Mouse (Mus musculus) heart, adult 2 months (tissue): Measurements from ENCODE around the gene Aldh1l2.

Source experiments
- CTCF ChIP-seq: fragments of 200-600 bp; IDR thresholded peaks from 2 replicates; pipeline ENCODE4 v1.8.1; 2022; ENCODE audit warnings: antibody characterized with exemption, mild to moderate bottlenecking, moderate library complexity
- POLR2A ChIP-seq: fragments of 200-500 bp; IDR thresholded peaks from 2 replicates; pipeline ENCODE4 v1.6.1; 2011; ENCODE audit warnings: mild to moderate bottlenecking, low read depth, low read length, control low read depth; ENCODE audit not compliant: insufficient read depth

DNA sequence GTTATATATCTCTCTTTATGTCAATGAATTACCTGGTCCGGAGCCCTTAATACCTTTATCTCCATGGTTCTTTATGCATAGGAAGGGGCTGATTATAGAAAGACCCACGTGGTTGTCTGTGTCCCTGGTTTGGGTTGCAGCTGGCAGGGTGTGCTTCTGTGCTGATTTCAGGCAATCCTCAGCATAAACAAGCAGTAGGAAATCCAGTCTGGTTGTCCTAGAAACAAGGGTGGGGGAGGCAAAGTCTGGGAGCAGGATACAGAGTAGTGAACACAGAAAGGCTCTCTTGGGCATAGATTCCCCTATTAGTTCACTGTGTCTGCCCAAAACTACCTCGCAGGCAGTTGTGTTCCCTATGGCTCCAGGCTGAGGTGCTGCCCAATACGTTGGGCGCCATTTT is 56.7 kb downstream of the Aldh1l2 start:
- TF ChIP-seq POLR2A (no peak), CTCF (no peak)
